Mouse (Mus musculus) CH12.LX (cell line): ENCODE measurements around the gene Acbd6. TPM values are rescaled to one million over a fixed set of nuclear protein-coding genes. Genes with fewer than 3 reads are reported as not detected.
A peak's percentile ranks its signal among the peaks of the same experiment; 100 is the strongest.

Source experiments
- DNase-seq: peaks from one replicate; pipeline ENCODE4 v3.0.0-alpha.2; 2013; ENCODE audit errors: extremely low read depth
- H3K27ac ChIP-seq: 2 replicates; pipeline ENCODE4 v1.5.1; 2012; ENCODE audit warnings: low read depth, mild to moderate bottlenecking, control low read depth, moderate library complexity; ENCODE audit not compliant: insufficient read depth
- H3K27me3 ChIP-seq: replicated peaks from 2 replicates; pipeline ENCODE3; 2012; ENCODE audit warnings: inconsistent platforms
- H3K36me3 ChIP-seq, 2 experiments: replicated peaks in 1 of 2; 2 replicates each; pipeline versions ENCODE3 to v1.6.1; 2012; ENCODE audit warnings: inconsistent platforms in 1 of 2, low read length in 1 of 2, mild to moderate bottlenecking in 1 of 2, mixed read lengths in 1 of 2, moderate library complexity in 1 of 2; ENCODE audit not compliant: control insufficient read depth in 1 of 2, insufficient read depth in 1 of 2
- H3K4me1 ChIP-seq, 2 experiments: 2 replicates each; pipeline ENCODE4 v1.6.1; 2012; ENCODE audit warnings: inconsistent platforms in 1 of 2, moderate library complexity in 1 of 2; ENCODE audit not compliant: insufficient read depth in 2 of 2, control insufficient read depth in 1 of 2
- H3K4me2 ChIP-seq: 2 replicates; pipeline ENCODE4 v1.6.1; 2012; ENCODE audit warnings: low read depth, mild to moderate bottlenecking, control low read depth; ENCODE audit not compliant: poor library complexity, insufficient read depth, severe bottlenecking
- H3K4me3 ChIP-seq, 3 experiments: fragments of 150-350 bp in 1 of 3; sonication (generic) in 1 of 3; replicated peaks in 1 of 3; 2 replicates each; pipeline versions ENCODE3 to v1.5.1; 2011 to 2012; ENCODE audit warnings: low read depth in 2 of 3, low read length in 2 of 3, mild to moderate bottlenecking in 2 of 3, moderate library complexity in 2 of 3, control low read depth in 1 of 3, improper control_type of control experiment in 1 of 3, inconsistent platforms in 1 of 3, mixed read lengths in 1 of 3; ENCODE audit not compliant: poor library complexity in 1 of 3
- H3K79me2 ChIP-seq: replicated peaks from 2 replicates; pipeline ENCODE4 v1.6.1; 2012; ENCODE audit warnings: mild to moderate bottlenecking, moderate library complexity; ENCODE audit not compliant: control insufficient read depth, poor library complexity, insufficient read depth, severe bottlenecking; ENCODE audit errors: extremely low read depth
- H3K9ac ChIP-seq: 2 replicates; pipeline ENCODE4 v1.6.1; 2012; ENCODE audit warnings: low read depth, mild to moderate bottlenecking, control low read depth, moderate library complexity; ENCODE audit not compliant: insufficient read depth
- H3K9me3 ChIP-seq: replicated peaks from 2 replicates; pipeline ENCODE3; 2012; ENCODE audit warnings: low read length, inconsistent platforms, mixed read lengths
- BHLHE40 ChIP-seq: IDR thresholded peaks from 2 replicates; pipeline ENCODE4 v1.6.1; 2011; ENCODE audit warnings: mild to moderate bottlenecking, low read depth, low read length, improper control_type of control experiment
- ELF1 ChIP-seq: IDR thresholded peaks from 2 replicates; pipeline ENCODE4 v1.6.1; 2014; ENCODE audit warnings: low read depth, mild to moderate bottlenecking, inconsistent platforms, low read length, improper control_type of control experiment
- IRF4 ChIP-seq: IDR thresholded peaks from 2 replicates; pipeline ENCODE4 v1.6.1; 2014; ENCODE audit warnings: low read depth, mild to moderate bottlenecking, inconsistent platforms, low read length, improper control_type of control experiment
- JUND ChIP-seq: conservative IDR thresholded peaks from 2 replicates; pipeline ENCODE4 v1.6.1; 2011; ENCODE audit warnings: low read depth, low read length, improper control_type of control experiment
- MAFK ChIP-seq: IDR thresholded peaks from 2 replicates; pipeline ENCODE4 v1.6.1; 2011; ENCODE audit warnings: low read length, improper control_type of control experiment; ENCODE audit not compliant: insufficient replicate concordance
- MAX ChIP-seq: IDR thresholded peaks from 2 replicates; pipeline ENCODE4 v1.6.1; 2011; ENCODE audit warnings: low read length, improper control_type of control experiment
- PAX5 ChIP-seq: IDR thresholded peaks from 2 replicates; pipeline ENCODE4 v1.6.1; 2012; ENCODE audit warnings: low read length, inconsistent platforms, mixed read lengths
- RCOR1 ChIP-seq: conservative IDR thresholded peaks from 2 replicates; pipeline ENCODE4 v1.6.1; 2012; ENCODE audit warnings: low read depth, mild to moderate bottlenecking, inconsistent platforms, low read length, improper control_type of control experiment
- SMC3 ChIP-seq: IDR thresholded peaks from 2 replicates; pipeline ENCODE4 v1.6.1; 2011; ENCODE audit warnings: low read depth, low read length, improper control_type of control experiment
- UBTF ChIP-seq: IDR thresholded peaks from 2 replicates; pipeline ENCODE4 v1.6.1; 2012; ENCODE audit warnings: low read depth, mild to moderate bottlenecking, inconsistent platforms, low read length, improper control_type of control experiment, moderate library complexity
- USF2 ChIP-seq: conservative IDR thresholded peaks from 2 replicates; pipeline ENCODE4 v1.6.1; 2011; ENCODE audit warnings: low read depth, low read length, improper control_type of control experiment
- ZNF384 ChIP-seq: IDR thresholded peaks from 2 replicates; pipeline ENCODE4 v1.6.1; 2012; ENCODE audit warnings: low read depth, low read length, improper control_type of control experiment, inconsistent platforms
- dilution Hi-C: fragments of 300-500 bp; cut with MboI; formaldehyde crosslinking; loops from 2 replicates; pipeline ENCODE4 v1.14.3; 2020; ENCODE audit warnings: low sequenced_read_pairs; ENCODE audit not compliant: extremely low pct_unique_long_range_greater_than_20kb, extremely low pct_ligation_motif_present
- in situ Hi-C: fragments of 300-500 bp; cut with MboI; formaldehyde crosslinking; loops from 3 replicates; pipeline ENCODE4 v1.14.3; 2019; ENCODE audit warnings: low sequenced_read_pairs, low pct_ligation_motif_present, low pct_unique_long_range_greater_than_20kb, mixed read lengths
- polyA plus RNA-seq: library from polyadenylated mRNA; unstranded; fragments of >175 nt; gene quantifications from 2 replicates; pipeline ENCODE4 v1.2.1, GENCODE M21; 2012; ENCODE audit warnings: low read depth; ENCODE audit not compliant: insufficient read length
- total RNA-seq, 2 experiments: library from RNA; depleted of rRNA; stranded (reverse); fragments of 300-350 nt in 1 of 2; fragments of >200 nt in 1 of 2; gene quantifications; 2 replicates each; pipeline ENCODE4 v1.2.3; 2012 to 2014

Gene Acbd6
- total and polyA plus RNA-seq, 3 experiments = 51.9 to 97.8 (median 74.4) TPM

- Histone ChIP-seq H3K36me3 (no peaks in the 10 kb centered on the region), H3K4me2 (peak overlapping the region; percentile 63), H3K27ac (no peak overlapping the region), H3K4me3 (no peak overlapping the region), H3K79me2 (no peaks in the 10 kb centered on the region), H3K27me3 (no peaks in the 10 kb centered on the region), H3K9me3 (no peaks in the 10 kb centered on the region), H3K4me1 (peaks cover 14 to 32% of the 10 kb centered on the region in 2 experiments), H3K9ac (peak overlapping the region; percentile 16; the same call in 1 of the 2 replicates)
- TF ChIP-seq MAFK (no peak), BHLHE40 (no peak), UBTF (no peak), ZNF384 (peak; percentile 63), RCOR1 (no peak), USF2 (no peak), ELF1 (0 out of 2 replicates have a peak, but pooled peaks have one; percentile 9), SMC3 (no peak), IRF4 (0 out of 2 replicates have a peak, but pooled peaks have one; percentile 27), PAX5 (no peak), MAX (no peak)
- no peak for DNase-seq
- in situ Hi-C loops (loop anchor here (10.0 kb wide), 1 partner anchor 506 kb away; no protein-coding TSS in a partner anchor), dilution Hi-C loops (no loop called here)
These were observed 27.1 kb upstream of the Acbd6 start for GRCm38 (mm10) chr1:155530561-155531457.

DNA sequence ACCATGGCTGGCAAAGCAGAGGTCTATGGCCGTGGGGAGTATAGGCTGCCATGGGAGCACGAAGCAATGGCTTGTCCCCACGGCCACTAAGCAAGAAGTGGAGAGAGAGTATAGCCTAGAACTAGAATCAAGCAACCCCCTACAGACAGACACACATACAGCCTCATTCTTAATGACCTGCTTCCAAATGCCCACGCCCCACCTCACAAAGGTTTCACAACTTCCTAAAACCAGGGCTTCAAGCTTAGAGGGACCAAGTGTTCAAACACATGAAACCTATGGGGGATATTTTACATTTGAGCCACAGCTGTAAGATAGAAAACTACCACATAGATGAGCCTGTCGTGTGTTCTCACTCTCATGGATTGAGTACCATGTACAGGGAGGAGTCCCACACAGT is 25.5 kb upstream of the Acbd6 start:
- no peak overlapping the region for H3K27ac ChIP-seq
- no peak overlapping the region for H3K4me3 ChIP-seq
- no peaks in the 10 kb centered on the region for H3K79me2 ChIP-seq
- dilution Hi-C loops = no loop called here
- in situ Hi-C loops = loop anchor here (10.0 kb wide), 1 partner anchor 508 kb away; no protein-coding TSS in a partner anchor
- peaks cover 14 to 32% of the 10 kb centered on the region in 2 experiments for H3K4me1 ChIP-seq
- H3K36me3 ChIP-seq = no peaks in the 10 kb centered on the region
- no peaks in the 10 kb centered on the region for H3K27me3 ChIP-seq
- H3K4me2 ChIP-seq = no peak overlapping the region
- H3K9ac ChIP-seq = no peak overlapping the region
- DNase-seq = no peak
- TF ChIP-seq ELF1 = no peak
- TF ChIP-seq JUND = no peak
- TF ChIP-seq MAX = no peak
- no peaks in the 10 kb centered on the region for H3K9me3 ChIP-seq
